Mouse (Mus musculus) bone marrow macrophage, adult 2 months (primary cell): ENCODE results near the gene Zbtb24.

Experiments used
- CTCF ChIP-seq: IDR thresholded peaks from 2 replicates; pipeline ENCODE4 v1.5.1; 2012; ENCODE audit warnings: low read depth, mild to moderate bottlenecking, low read length, moderate library complexity
- POLR2A ChIP-seq: IDR thresholded peaks from 2 replicates; pipeline ENCODE4 v1.6.1; 2012; ENCODE audit warnings: mild to moderate bottlenecking, low read depth, low read length, borderline replicate concordance

DNA sequence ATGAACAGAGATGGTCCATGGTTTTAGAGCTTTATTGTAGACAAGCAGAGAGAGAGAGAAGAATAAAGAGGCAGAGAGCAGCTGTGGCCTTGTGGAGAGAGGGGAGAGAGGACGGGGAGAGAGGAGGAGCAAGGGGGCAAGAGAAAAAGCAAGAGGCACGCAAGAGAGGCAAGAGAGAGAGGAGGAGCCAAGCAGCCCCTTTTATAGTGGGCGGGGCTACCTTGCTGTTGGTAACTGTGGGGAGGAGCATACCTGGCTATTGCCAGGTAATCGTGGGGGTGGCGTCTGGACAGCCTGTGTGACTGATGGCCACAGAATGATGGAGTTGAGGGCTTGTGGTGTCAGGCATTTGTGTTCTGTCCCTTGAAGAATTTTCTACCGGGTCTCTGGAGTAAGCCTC lies 23.8 kb upstream of the Zbtb24 start:
- TF ChIP-seq POLR2A (no peak), CTCF (no peak)
